Mouse (Mus musculus) heart, postnatal 36 days (tissue): ENCODE measurements around the gene Leng8. TPM values are rescaled to one million over a fixed set of nuclear protein-coding genes. Genes with fewer than 3 reads are reported as not detected.
"Not testable (repeated sequence)": the region's sequence is repeated elsewhere in the genome, so short reads cannot be mapped to it uniquely, and the experiment has no call there.

ENCODE experiments used
- DNase-seq, 2 experiments: peaks; one replicate each; pipeline ENCODE4 v3.0.0; 2021 to 2022
- intact Hi-C: fragments of 180-260 bp; cut with DNase I; formaldehyde crosslinking; loops from one replicate; pipeline ENCODE4 v1.15.1; 2025
- total RNA-seq, 2 experiments: library from RNA; stranded (reverse); gene quantifications; 2 replicates each; pipeline ENCODE4 v1.2.3; 2021

Gene Leng8
- total RNA-seq, 2 experiments from 2014 or later: 30.4 to 45.7 TPM

- intact Hi-C loops: loop anchor here (10.0 kb wide), 2 partner anchors 521 to 779 kb away; partner anchors contain the start of genes Nat14, Prpf31, Ssc5d and Tfpt
- peak; percentile 60 to 65 for DNase-seq
Observed at GRCm38 (mm10) chr7:4145552-4146190, 8.8 kb downstream of the Leng8 start.

- intact Hi-C loops: loop anchor here (10.0 kb wide), 2 partner anchors 522 to 778 kb away; partner anchors contain the start of genes Nat14, Prpf31, Ssc5d and Tfpt
- DNase-seq: no peak
Observed at GRCm38 (mm10) chr7:4146241-4147180, 9.7 kb downstream of the Leng8 start.

GRCm38 (mm10) chr7:4147371-4147770 lies 10.5 kb downstream of the Leng8 start:
- intact Hi-C loops: loop anchor here (10.0 kb wide), 2 partner anchors 523 to 777 kb away; partner anchors contain the start of genes Nat14, Prpf31, Ssc5d and Tfpt
- DNase-seq: no peak

GRCm38 (mm10) chr7:4147836-4148235 lies 11.0 kb downstream of the Leng8 start:
- intact Hi-C loops: loop anchor here (10.0 kb wide), 2 partner anchors 523 to 777 kb away; partner anchors contain the start of genes Nat14, Prpf31, Ssc5d and Tfpt
- DNase-seq: no peak

- intact Hi-C loops: loop anchor here (1.0 to 10.0 kb wide), 3 partner anchors 10 to 776 kb away; partner anchors contain the start of genes Nat14, Prpf31, Ssc5d and Tfpt
- DNase-seq: no peak
Observed at GRCm38 (mm10) chr7:4148341-4149208, 11.7 kb downstream of the Leng8 start.

GRCm38 (mm10) chr7:4149209-4150054 lies 12.6 kb downstream of the Leng8 start:
- peak; percentile 86 to 93 for DNase-seq
- intact Hi-C loops: loop anchor here (1.0 to 10.0 kb wide), 5 partner anchors 11 to 775 kb away; partner anchors contain the start of genes Nat14, Prpf31, Rpl28 and Ssc5d

GRCm38 (mm10) chr7:4150059-4150541 lies 13.3 kb downstream of the Leng8 start, which contains the start of gene Leng9:
TSS of gene Leng9 (minus strand) at chr7:4150374.
- intact Hi-C loops: loop anchor here (5.0 kb wide), 2 partner anchors 453 to 642 kb away; partner anchors contain the start of gene Rpl28
- peak in 1 of 2 experiments; percentile 54 for DNase-seq

- intact Hi-C loops: loop anchor here (5.0 kb wide), 2 partner anchors 454 to 641 kb away; partner anchors contain the start of gene Rpl28
- peak; percentile 36 to 44 for DNase-seq
Observed at GRCm38 (mm10) chr7:4150811-4151221, 14.0 kb downstream of the Leng8 start.

- DNase-seq: no peak
- intact Hi-C loops: loop anchor here (5.0 kb wide), 2 partner anchors 454 to 641 kb away; partner anchors contain the start of gene Rpl28
Observed at GRCm38 (mm10) chr7:4151241-4151640, 14.4 kb downstream of the Leng8 start.

GRCm38 (mm10) chr7:4154356-4154755 lies 17.5 kb downstream of the Leng8 start:
- intact Hi-C loops: loop anchor here (5.0 kb wide), 2 partner anchors 457 to 638 kb away; partner anchors contain the start of gene Rpl28
- no peak for DNase-seq

- no peak for DNase-seq
- intact Hi-C loops: loop anchor here (5.0 kb wide), 2 partner anchors 458 to 637 kb away; partner anchors contain the start of gene Rpl28
Observed at GRCm38 (mm10) chr7:4154976-4155375, 18.1 kb downstream of the Leng8 start.

GRCm38 (mm10) chr7:4161596-4161995 lies 24.8 kb downstream of the Leng8 start:
- intact Hi-C loops, DNase-seq: not testable (repeated sequence)

GRCm38 (mm10) chr7:4163571-4164072 lies 26.8 kb downstream of the Leng8 start:
- intact Hi-C loops: no loop called here
- DNase-seq: peak in 1 of 2 experiments; percentile 31

GRCm38 (mm10) chr7:4164090-4164910 lies 27.5 kb downstream of the Leng8 start, which contains the start of gene Cdc42ep5:
TSS of gene Cdc42ep5 (minus strand) at chr7:4164860.
- intact Hi-C loops: no loop called here
- DNase-seq: peak; percentile 49 to 57

- intact Hi-C loops: no loop called here
- no peak for DNase-seq
Observed at GRCm38 (mm10) chr7:4165286-4165685, 28.4 kb downstream of the Leng8 start.

GRCm38 (mm10) chr7:4167098-4167497 lies 30.3 kb downstream of the Leng8 start:
- intact Hi-C loops: no loop called here
- no peak for DNase-seq
